Mouse (Mus musculus): ENCODE measurements around the gene Taf5l. TPM values are rescaled to one million over a fixed set of nuclear protein-coding genes. Genes with fewer than 3 reads are reported as not detected.

Taf5l gene
- polyA plus RNA-seq (2012; ENCODE audit: low replicate concordance) = 15.7 and 25.6 TPM in 2 replicates

DNA sequence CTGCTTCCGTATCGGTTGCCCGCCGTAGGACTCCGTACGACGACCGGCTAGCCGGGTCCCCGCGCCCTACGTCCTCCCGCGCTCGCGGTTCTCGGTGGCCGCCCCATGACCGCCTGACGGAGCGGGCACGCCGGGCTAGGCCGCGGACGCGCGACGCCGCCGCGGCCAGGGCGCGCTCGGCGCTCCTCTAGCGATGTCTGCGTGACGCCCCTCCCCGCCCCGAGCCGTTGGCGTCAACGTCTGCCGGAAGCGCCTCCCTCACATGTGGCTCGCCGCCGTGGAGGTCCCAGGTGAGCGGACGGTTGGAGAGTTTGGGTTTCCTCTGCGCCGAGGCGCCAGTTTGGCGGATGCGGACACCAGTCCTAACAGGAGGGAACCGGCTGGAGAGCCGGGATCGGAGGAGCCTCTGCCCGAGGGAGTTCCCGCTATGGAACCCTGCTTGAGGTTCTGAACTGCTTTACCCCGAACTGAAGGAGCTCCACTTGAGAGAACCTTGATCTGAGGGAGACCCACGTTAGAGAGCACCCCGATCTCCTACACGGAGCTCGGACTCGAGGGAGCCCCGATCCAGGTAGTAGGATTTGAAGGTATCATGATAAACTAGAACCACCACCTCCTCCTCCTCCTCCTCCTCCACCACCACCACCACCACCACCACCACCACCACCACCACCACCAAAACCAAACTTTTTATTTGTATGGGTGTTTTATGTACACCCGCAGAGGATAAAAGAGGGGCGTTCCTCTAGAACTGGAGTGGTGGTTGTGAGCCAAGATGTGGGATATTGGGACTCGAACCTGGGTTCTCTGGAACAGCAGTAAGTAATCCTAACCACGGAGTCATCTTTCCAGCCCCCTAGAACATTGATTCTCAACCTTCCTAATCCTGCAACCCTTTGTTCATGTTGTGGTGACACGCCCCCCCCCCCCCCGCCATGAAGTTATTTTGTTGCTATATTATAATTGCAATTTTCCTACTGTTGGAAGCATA is at the start of gene Taf5l, which contains the start of gene Urb2:
Taf5l (minus strand) TSS at position 161 of the 991 bp plus-strand sequence.
Urb2 (plus strand) TSS at position 272 of the 991 bp plus-strand sequence.

GRCm38 (mm10) chr8:123982826-123983400 is 38.3 kb downstream of the Taf5l start, which contains the start of gene Abcb10:
TSS of gene Abcb10 (minus strand) at chr8:123983122.

GRCm38 (mm10) chr8:123948942-123949685 is 72.1 kb downstream of the Taf5l start, which contains the start of gene Nup133:
TSS of gene Nup133 (minus strand) at chr8:123949265.

Other genes with a start within 250 kb of the Taf5l start
- 2.0 and 2.9 TPM in 2 replicates for gene Rab4a, start 215.4 kb downstream of the Taf5l start, polyA plus RNA-seq (2012; ENCODE audit: low replicate concordance)
- gene Ccsap, start 161.2 kb downstream of the Taf5l start, polyA plus RNA-seq (2012; ENCODE audit: low replicate concordance) = 3.1 and 7.1 TPM in 2 replicates
- gene Acta1, start 126.6 kb downstream of the Taf5l start, polyA plus RNA-seq (2012; ENCODE audit: low replicate concordance) = not detected in 2 replicates
- gene Nup133, start 72.1 kb downstream of the Taf5l start, polyA plus RNA-seq (2012; ENCODE audit: low replicate concordance) = 8.1 and 20.0 TPM in 2 replicates
- gene Abcb10, start 38.3 kb downstream of the Taf5l start, polyA plus RNA-seq (2012; ENCODE audit: low replicate concordance) = 5.8 and 16.9 TPM in 2 replicates
- gene Urb2, start 111 bp upstream of the Taf5l start, polyA plus RNA-seq (2012; ENCODE audit: low replicate concordance) = 1.4 and 2.8 TPM in 2 replicates
- gene Galnt2, start 210.0 kb upstream of the Taf5l start, polyA plus RNA-seq (2012; ENCODE audit: low replicate concordance) = 27.8 and 57.8 TPM in 2 replicates